9 mouse cellular contexts compared by ENCODE assay signal in genomic region chr7:81208944-81209343, GRCm38 (mm10). TPM values are rescaled to one million over a fixed set of nuclear protein-coding genes. Genes with fewer than 3 reads are reported as not detected.
A peak's percentile ranks its signal among the peaks of the same experiment; 100 is the strongest.
DNase-seq lines count a peak whose midpoint lies in the region; ATAC-seq lines count a peak whose summit lies in the region.
"Had no signal": no experiment of that assay in that cellular context is flagged by ENCODE, and none has a peak within 500 bp of the region (broad histone marks: within the 10 kb centered on the region; RNA-seq: fewer than 3 reads in every experiment).

No protein-coding gene starts in this region.

- H3K27me3 ChIP-seq in kidney, embryonic 15.5 days, result peaks cover 43% of the 10 kb centered on the region

- 19% methylated on average over 6 of the region's 6 CpGs for WGBS in kidney, embryonic 15.5 days

- no peak for ATAC-seq in kidney, embryonic 15.5 days (replicated peaks; ENCODE audit: low FRiP score)
- ATAC-seq in erythroid progenitor cell, adult 5-6 weeks (replicated peaks; ENCODE audit: low FRiP score, poor library complexity, severe bottlenecking), result no peak

- H3K9me3 ChIP-seq in kidney, embryonic 15.5 days (replicated peaks), result no peaks in the 10 kb centered on the region
- H3K9me3 ChIP-seq: neural tube, embryonic 12.5 days had no signal

- H3K36me3 ChIP-seq in kidney, embryonic 15.5 days, result no peaks in the 10 kb centered on the region
- H3K36me3 ChIP-seq: neural tube, embryonic 12.5 days had no signal

- H3K4me1 ChIP-seq in kidney, embryonic 15.5 days, result peaks cover 32% of the 10 kb centered on the region

- peak; percentile 87 for DNase-seq in kidney, adult 18-20 months
- peak; percentile 76 for DNase-seq in adrenal gland, adult 2 months
- peak; percentile 32 to 48 for DNase-seq in frontal cortex, postnatal 36 days (ENCODE audit: low spot score in 2 of 2)
- peak; percentile 37 to 72 for DNase-seq in layer of hippocampus, adult 18-20 months (ENCODE audit: low spot score in 2 of 2)
- DNase-seq in lung, postnatal 14 days, result peak; percentile 84
- DNase-seq in spleen, adult 18-20 months, result peak; percentile 57 to 81

- no peak overlapping the region for H3K9ac ChIP-seq in kidney, embryonic 15.5 days
- H3K9ac ChIP-seq: neural tube, embryonic 12.5 days had no signal

- no peak overlapping the region for H3K27ac ChIP-seq in kidney, embryonic 15.5 days
- H3K27ac ChIP-seq: neural tube, embryonic 12.5 days had no signal

- no peak overlapping the region for H3K4me3 ChIP-seq in kidney, embryonic 15.5 days (replicated peaks)
- H3K4me3 ChIP-seq: neural tube, embryonic 12.5 days had no signal

- no peak overlapping the region for H3K4me2 ChIP-seq in kidney, embryonic 15.5 days
- H3K4me2 ChIP-seq: neural tube, embryonic 12.5 days had no signal

RNA-seq across cellular contexts. Expression of gene Pde8a, which starts 4.5 kb away (rescaled TPM):
- polyA plus RNA-seq in kidney, embryonic 15.5 days (2015; fragmentation: Nextera tagmentation; extraction: Ambion mirVana), result 5.7 and 6.2 TPM in 2 replicates
- 10 to 100 TPM; 33.6 to 35.9 TPM for total RNA-seq in adrenal gland, adult 2 months (2021)
- polyA plus RNA-seq in adrenal gland, adult 2 months (2012; rRNA removed), result 11.8 and 14.4 TPM in 2 replicates
- total RNA-seq in layer of hippocampus, adult 18-20 months (2021), result 10 to 100 TPM; 11.9 to 12.1 TPM
- total RNA-seq in erythroid progenitor cell, adult 5-6 weeks (2015; ENCODE audit: low replicate concordance), result 1.8 and 32.3 TPM in 2 replicates
- total RNA-seq in erythroid progenitor cell, adult 5-6 weeks (2017; ENCODE audit: low replicate concordance), result 2.3 TPM in 1 of 2 replicates, not detected in the other
